Mouse (Mus musculus) cerebellum, adult 2 months (tissue): ENCODE measurements around the gene Pih1d1. TPM values are rescaled to one million over a fixed set of nuclear protein-coding genes. Genes with fewer than 3 reads are reported as not detected.

Source experiments
- DNase-seq, 2 experiments: peaks; one replicate each; pipeline ENCODE4 v3.0.0; 2021
- H3K27ac ChIP-seq: fragments of 200-500 bp; 2 replicates; pipeline ENCODE4 v1.5.1; 2012; ENCODE audit warnings: low read length, control low read depth, inconsistent platforms; ENCODE audit not compliant: insufficient read depth
- H3K27me3 ChIP-seq: fragments of 200-500 bp; 2 replicates; pipeline ENCODE4 v1.6.1; 2012; ENCODE audit warnings: inconsistent platforms, mild to moderate bottlenecking, low read length, moderate library complexity; ENCODE audit not compliant: control insufficient read depth, insufficient read depth
- H3K4me1 ChIP-seq: fragments of 200-500 bp; 2 replicates; pipeline ENCODE4 v1.6.1; 2011; ENCODE audit warnings: low read length; ENCODE audit not compliant: control insufficient read depth, insufficient read depth
- H3K4me3 ChIP-seq: fragments of 200-500 bp; replicated peaks from 2 replicates; pipeline ENCODE3; 2011; ENCODE audit warnings: mild to moderate bottlenecking, low read depth, low read length, control low read depth; ENCODE audit not compliant: insufficient read depth
- CTCF ChIP-seq: fragments of 200-500 bp; IDR thresholded peaks from 2 replicates; pipeline ENCODE4 v1.5.1; 2011; ENCODE audit warnings: low read depth, mild to moderate bottlenecking, control low read depth, low read length, moderate library complexity, borderline replicate concordance; ENCODE audit not compliant: insufficient read depth
- POLR2A ChIP-seq: fragments of 200-500 bp; IDR thresholded peaks from 2 replicates; pipeline ENCODE4 v1.6.1; 2011; ENCODE audit warnings: low read length, control low read depth, borderline replicate concordance; ENCODE audit not compliant: insufficient read depth
- WGBS: fragments of 180-500 bp; shearing (Covaris S2); methylation state at CpG from one replicate; pipeline ENCODE4 v1.1.7; 2018; 5-methylcytosine and 5-hydroxymethylcytosine counted together
- polyA plus RNA-seq: library from polyadenylated mRNA; depleted of rRNA; stranded (reverse); fragments of >200 nt; gene quantifications from 2 replicates; pipeline ENCODE4 v1.2.3, GENCODE M21; 2012

Gene Pih1d1
- polyA plus RNA-seq, 1 experiment: 53.1 TPM

- no peak for DNase-seq
- Histone ChIP-seq H3K4me3 (no peak overlapping the region), H3K27me3 (no peaks in the 10 kb centered on the region), H3K4me1 (no peaks in the 10 kb centered on the region; the same call in 1 of the 2 replicates), H3K27ac (no peak overlapping the region)
- TF ChIP-seq CTCF (no peak), POLR2A (no peak)
- 90% methylated on average over 12 of the region's 12 CpGs for WGBS
Observed at GRCm38 (mm10) chr7:45137171-45138006, 16.7 kb upstream of the Pih1d1 start.

DNA sequence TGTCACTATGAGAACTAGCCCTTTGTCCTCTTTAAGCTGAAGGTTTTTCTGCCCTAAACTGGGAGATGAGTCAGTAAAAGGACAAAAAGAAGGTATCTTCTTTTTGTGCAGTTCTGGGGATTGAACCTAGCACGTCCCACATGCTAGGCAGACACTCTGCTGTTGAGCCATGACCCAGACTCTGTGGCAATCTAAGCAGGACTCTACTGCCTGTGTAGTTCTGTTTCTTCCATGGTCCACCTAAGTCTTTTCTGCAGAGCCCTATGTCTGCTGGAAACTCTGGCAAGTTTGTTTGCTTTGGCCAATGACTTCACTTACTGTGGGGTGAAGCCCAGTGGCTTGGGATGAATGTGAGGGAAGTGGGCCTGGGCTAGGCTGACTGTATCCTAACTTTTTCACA, 15.7 kb upstream of the Pih1d1 start:
- H3K4me3 ChIP-seq: no peak overlapping the region
- DNase-seq: no peak
- H3K4me1 ChIP-seq: no peaks in the 10 kb centered on the region; the same call in 1 of the 2 replicates
- no peak overlapping the region for H3K27ac ChIP-seq
- TF ChIP-seq CTCF (no peak), POLR2A (no peak)
- 95% methylated on average over 1 of the region's 1 CpGs for WGBS
- H3K27me3 ChIP-seq: no peaks in the 10 kb centered on the region

DNA sequence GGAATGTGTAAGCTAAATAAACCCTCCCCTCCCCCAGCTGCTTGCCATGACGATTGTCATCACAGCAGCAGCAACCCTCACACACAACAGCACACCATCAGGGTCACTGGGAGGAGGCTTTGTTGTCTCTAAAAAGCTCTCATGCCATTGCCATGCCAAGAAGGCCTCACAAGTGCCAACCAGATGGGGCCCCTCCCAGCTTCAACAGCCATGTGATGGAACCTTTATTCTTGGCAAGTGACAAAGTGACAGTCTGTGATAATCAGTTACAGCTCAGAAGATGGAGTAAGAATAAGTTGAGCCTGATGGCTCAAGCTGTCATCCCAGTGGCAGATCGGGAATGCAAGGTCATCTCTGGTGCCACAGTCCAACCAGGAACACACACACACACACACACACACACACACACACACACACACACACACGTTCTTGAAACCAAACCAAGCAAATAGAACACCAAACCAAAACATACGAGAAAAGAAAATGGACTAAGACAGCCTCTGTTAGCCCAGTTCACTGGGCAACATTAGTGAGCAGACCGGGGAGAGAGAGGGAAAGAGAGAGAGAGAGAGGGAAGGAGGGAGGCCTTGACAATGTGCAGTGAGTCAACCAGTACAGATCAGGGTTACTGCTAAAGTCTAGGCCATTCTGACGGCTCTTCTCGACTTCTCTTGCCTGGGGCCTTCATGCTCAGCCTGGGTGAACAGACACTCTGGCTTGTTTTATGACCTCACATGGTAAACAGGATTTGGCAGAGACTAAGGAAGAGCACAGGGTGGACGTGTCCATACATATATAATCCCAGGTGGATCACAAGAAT, 14.0 kb upstream of the Pih1d1 start:
- DNase-seq: no peak
- WGBS: 47% methylated on average over 8 of the region's 8 CpGs
- no peak overlapping the region for H3K27ac ChIP-seq
- no peaks in the 10 kb centered on the region for H3K27me3 ChIP-seq
- TF ChIP-seq POLR2A (no peak), CTCF (no peak)
- H3K4me3 ChIP-seq: no peak overlapping the region
- no peaks in the 10 kb centered on the region; the same call in 1 of the 2 replicates for H3K4me1 ChIP-seq

DNA sequence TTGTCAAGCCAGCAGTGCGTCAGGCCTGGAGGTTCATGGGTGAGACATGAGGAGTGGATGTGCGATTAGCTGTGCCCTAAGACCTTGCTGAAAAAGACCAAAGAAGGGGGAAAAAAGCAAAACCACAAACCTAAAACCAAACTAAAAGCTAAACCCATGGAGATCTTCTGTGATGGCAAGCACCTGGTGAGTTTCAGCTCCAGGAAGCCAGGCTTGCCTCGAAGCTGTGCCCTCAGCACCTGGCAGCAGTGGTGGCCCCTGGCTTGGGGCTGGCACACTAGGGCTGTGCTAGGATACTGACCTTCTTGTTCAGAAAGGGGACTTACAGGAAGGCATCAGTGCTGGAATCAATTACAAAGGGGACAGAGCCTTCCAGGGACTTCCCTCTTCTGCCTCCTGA, 12.8 kb upstream of the Pih1d1 start:
- no peak overlapping the region for H3K4me3 ChIP-seq
- no peak for DNase-seq
- no peak for TF ChIP-seq CTCF
- no peak for TF ChIP-seq POLR2A
- 89% methylated on average over 3 of the region's 3 CpGs for WGBS
- no peaks in the 10 kb centered on the region for H3K4me1 ChIP-seq
- no peaks in the 10 kb centered on the region for H3K27me3 ChIP-seq
- H3K27ac ChIP-seq: no peak overlapping the region

- DNase-seq: no peak
- Histone ChIP-seq H3K4me1 (no peaks in the 10 kb centered on the region), H3K27me3 (no peaks in the 10 kb centered on the region), H3K27ac (no peak overlapping the region), H3K4me3 (no peak overlapping the region)
- 86% methylated on average over 5 of the region's 5 CpGs for WGBS
- TF ChIP-seq CTCF (no peak), POLR2A (no peak)
Observed at GRCm38 (mm10) chr7:45141914-45142313, 12.2 kb upstream of the Pih1d1 start.

DNA sequence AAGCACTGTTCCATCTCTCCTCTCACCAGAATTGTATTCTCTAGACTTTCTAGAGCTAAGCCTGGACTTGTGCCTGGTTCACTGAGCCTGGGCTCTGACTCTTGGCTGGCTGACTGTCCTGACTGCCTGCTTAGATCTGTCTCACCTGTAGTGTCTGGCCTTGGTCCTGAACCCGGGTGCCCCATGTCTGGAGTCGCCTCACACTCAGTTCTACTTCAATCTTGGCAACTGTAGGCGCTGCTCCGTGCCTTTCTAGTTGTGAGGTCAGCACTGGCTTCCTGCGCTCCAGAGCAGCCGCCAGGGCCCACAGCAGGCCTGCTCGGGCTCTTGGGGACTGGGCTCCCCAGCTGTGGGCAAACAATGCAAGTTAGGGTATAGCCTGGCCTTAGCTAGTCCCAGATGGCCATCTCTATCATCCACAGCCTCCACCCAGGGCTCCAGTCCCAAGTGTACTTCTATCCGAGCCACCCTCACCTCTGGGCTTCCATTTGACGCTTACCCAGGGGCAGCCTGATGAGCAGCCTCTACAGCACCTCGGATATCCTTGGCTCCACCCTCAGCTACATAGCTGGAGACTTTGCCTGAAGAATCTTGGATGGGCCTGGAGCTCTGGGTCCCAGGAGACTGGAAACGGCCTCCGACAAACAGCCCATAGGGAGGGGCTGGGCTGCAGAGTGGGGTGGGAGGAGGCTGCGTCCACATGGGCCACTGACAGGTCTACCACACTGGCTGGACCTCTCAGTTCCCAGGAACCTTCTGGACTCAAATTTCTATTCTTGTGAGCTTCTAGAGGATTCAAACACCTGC, 9.5 kb upstream of the Pih1d1 start:
- TF ChIP-seq POLR2A (no peak), CTCF (no peak)
- Histone ChIP-seq H3K27me3 (no peaks in the 10 kb centered on the region), H3K27ac (no peak overlapping the region), H3K4me3 (no peak overlapping the region), H3K4me1 (no peaks in the 10 kb centered on the region)
- DNase-seq: no peak
- 79% methylated on average over 13 of the region's 13 CpGs for WGBS

- WGBS: 91% methylated on average over 8 of the region's 8 CpGs
- H3K27ac ChIP-seq: no peak overlapping the region
- TF ChIP-seq POLR2A (no peak), CTCF (no peak)
Observed at GRCm38 (mm10) chr7:45145460-45145859, 8.6 kb upstream of the Pih1d1 start.

More at GRCm38 (mm10) chr7:45145460-45145859, 8.6 kb upstream of the Pih1d1 start:
- Histone ChIP-seq H3K4me1 (no peaks in the 10 kb centered on the region), H3K4me3 (no peak overlapping the region), H3K27me3 (no peaks in the 10 kb centered on the region)
- no peak for DNase-seq
